Mouse (Mus musculus) layer of hippocampus, postnatal 25 days (tissue): Measurements from ENCODE around the gene Ciart. TPM values are rescaled to one million over a fixed set of nuclear protein-coding genes. Genes with fewer than 3 reads are reported as not detected.
"Not testable (repeated sequence)": the region's sequence is repeated elsewhere in the genome, so short reads cannot be mapped to it uniquely, and the experiment has no call there.

Experiments used
- DNase-seq, 2 experiments: peaks; one replicate each; pipeline ENCODE4 v3.0.0; 2022; ENCODE audit warnings: mixed read lengths in 2 of 2, low spot score in 1 of 2; ENCODE audit errors: extremely low spot score in 1 of 2
- total RNA-seq, 2 experiments: library from RNA; stranded (reverse); gene quantifications; 2 replicates each; pipeline ENCODE4 v1.2.3; 2021

Ciart gene
- total RNA-seq = 10 to 100 TPM in 1 of 2 experiments, 1 to 10 TPM in 1; 9.4 to 11.5 TPM

- DNase-seq = peak; percentile 76 to 85
These were observed at the start of gene Ciart for GRCm38 (mm10) chr3:95881979-95882815. Gene Ciart, minus strand, starts transcription at chr3:95882251.

DNA sequence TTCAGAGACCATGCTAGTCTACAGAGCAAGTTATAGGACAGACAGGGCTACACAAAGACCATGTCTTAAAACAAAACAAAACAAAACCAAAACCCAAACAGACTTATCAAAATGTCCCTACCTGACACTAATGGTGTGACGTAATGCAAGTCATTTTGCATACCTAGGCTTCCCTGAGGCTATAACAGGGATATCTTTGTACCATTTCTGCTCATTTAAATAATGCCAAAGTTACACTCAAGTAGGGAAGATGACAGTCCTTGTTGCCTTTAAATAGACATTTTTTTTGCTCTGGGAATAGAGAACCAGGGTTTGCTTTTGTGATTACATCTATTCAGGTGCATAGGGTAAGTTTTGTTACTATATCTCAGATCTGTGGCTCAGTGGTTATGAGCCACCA, 49.4 kb upstream of the Ciart start:
- no peak for DNase-seq

DNA sequence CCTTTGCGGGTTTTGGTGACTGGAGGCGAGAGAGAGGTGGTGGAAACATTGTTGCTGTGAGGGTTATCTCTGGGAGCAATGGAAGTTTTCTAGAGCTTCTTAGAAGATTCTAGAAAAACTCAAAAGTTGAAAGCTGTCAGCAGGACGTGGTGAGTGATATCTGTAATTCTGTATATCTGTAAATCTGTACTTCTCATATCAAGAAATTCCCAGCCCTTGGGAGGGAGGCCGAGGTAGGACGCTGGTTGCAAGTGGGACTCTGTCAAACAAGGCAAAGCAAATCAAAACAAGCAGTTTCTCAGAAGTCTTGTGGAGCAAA, 48.4 kb upstream of the Ciart start:
- no peak for DNase-seq

DNA sequence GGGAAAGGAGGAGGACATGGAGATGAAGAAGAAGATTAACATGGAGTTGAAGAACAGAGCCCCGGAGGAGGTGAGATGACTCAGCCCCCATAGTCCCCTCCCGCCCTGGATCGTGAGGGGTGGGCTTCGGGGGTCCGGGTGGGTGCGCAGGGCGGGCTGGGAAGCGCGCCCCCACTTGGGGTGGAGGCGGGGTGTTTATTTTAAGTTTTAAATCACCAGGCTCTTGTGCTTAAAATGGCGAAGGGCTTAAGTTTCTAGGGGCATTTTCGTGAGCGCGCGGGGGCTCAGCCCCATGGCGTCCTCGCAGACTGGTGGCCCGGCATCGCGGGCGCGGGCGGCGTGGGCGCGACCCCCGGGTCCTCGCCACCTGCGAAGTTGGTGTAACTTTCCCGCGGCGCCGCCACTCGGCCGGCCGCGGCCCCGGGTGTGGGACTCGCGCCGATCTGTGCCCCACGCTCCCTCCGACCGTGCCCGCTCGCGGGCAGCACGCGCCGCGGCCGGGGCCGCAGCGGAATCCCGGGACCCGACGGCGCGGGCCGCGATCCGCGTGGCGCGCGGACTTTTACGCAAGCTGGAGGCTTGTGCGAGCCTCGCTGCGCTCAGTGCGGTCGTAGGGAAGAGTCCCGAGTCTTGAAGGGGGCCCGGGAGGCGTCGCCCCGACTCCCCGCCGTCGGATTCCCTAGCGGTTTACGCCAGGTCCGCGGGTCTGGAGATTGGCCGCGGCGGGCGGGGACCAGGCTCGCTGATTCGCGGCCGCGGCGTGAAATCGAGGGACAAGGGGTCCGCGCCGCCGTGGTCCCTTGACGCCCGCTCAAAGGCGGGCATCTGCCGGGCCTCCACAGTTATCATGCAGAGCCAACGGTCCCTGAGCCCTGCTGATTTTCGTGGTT, 47.8 kb upstream of the Ciart start:
- peak; percentile 19 to 27 for DNase-seq

GRCm38 (mm10) chr3:95928658-95929503, 46.8 kb upstream of the Ciart start, which contains the start of gene Anp32e:
Gene Anp32e, plus strand, starts transcription at chr3:95929246.
- peak; percentile 90 to 91 for DNase-seq

DNA sequence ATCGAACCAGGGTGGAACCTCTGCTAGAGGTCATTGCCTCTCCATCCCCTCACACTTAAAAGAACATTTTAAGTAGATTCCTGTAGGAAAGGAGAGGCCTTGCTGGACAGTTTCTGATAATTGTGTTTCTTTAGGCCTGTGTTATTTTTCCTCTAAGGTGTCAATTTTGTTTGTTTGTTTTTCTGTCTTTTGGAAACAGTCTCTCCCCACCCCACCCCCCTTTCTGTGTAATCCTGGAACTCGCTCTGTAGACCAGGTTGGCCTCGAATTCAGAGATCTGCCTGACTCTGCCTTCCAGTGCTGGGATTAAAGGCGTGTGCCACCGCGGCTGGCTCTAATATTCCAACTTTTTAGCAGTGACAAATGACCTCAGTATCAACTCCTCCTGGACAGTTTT, 46.2 kb upstream of the Ciart start:
- no peak for DNase-seq

GRCm38 (mm10) chr3:95925087-95925486, 43.0 kb upstream of the Ciart start:
- DNase-seq = no peak

DNA sequence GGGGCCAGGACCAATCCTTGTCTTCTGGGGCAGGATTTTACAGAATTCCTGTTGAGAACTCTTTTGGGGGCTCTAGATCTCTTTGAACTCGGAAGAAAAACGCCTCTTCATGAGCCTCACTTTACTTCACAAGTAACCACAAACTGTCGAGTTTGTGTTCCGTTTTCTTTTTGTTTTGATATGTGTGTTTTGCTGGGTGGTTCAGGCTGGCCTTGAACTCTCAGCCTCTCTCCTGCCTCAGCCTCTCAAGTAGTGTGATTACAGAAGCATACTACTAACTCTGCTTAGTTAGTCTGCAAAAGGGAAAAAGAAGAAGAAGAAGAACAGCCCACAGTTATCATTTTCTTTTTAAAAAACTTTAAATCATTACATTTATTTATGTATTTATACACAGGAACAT, 42.1 kb upstream of the Ciart start:
- DNase-seq = no peak

- DNase-seq = not testable (repeated sequence)
These were observed 41.4 kb upstream of the Ciart start for GRCm38 (mm10) chr3:95923429-95923828.

- not testable (repeated sequence) for DNase-seq
These were observed 38.5 kb upstream of the Ciart start for GRCm38 (mm10) chr3:95920532-95920931.

- no peak for DNase-seq
These were observed 34.7 kb upstream of the Ciart start for GRCm38 (mm10) chr3:95916760-95917159.

GRCm38 (mm10) chr3:95914706-95915105, 32.7 kb upstream of the Ciart start:
- DNase-seq = no peak

GRCm38 (mm10) chr3:95907613-95908012, 25.6 kb upstream of the Ciart start:
- DNase-seq = no peak

DNA sequence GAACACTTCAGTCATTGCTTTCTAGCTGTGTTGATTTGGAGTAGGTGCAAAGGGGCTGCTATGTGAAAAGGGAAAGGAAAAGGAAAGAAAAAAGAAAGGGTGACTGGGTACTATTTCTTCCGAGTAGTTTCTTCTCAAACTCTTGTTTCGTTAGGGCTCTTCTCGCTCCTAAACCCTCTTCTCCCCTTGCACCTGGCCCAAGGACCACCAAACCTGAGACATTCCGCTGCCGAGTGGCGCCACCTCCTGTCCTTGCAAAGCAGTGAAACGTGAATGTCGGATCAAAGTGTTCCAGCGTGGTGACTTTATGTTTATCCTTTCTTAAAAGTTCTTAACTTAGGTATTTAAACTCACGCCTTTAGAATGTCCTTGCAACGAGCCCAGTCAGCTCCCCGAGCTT, 24.8 kb upstream of the Ciart start:
- peak in 1 of 2 experiments; percentile 55 for DNase-seq

GRCm38 (mm10) chr3:95905940-95906492, 24.0 kb upstream of the Ciart start:
- DNase-seq = peak in 1 of 2 experiments; percentile 41

DNA sequence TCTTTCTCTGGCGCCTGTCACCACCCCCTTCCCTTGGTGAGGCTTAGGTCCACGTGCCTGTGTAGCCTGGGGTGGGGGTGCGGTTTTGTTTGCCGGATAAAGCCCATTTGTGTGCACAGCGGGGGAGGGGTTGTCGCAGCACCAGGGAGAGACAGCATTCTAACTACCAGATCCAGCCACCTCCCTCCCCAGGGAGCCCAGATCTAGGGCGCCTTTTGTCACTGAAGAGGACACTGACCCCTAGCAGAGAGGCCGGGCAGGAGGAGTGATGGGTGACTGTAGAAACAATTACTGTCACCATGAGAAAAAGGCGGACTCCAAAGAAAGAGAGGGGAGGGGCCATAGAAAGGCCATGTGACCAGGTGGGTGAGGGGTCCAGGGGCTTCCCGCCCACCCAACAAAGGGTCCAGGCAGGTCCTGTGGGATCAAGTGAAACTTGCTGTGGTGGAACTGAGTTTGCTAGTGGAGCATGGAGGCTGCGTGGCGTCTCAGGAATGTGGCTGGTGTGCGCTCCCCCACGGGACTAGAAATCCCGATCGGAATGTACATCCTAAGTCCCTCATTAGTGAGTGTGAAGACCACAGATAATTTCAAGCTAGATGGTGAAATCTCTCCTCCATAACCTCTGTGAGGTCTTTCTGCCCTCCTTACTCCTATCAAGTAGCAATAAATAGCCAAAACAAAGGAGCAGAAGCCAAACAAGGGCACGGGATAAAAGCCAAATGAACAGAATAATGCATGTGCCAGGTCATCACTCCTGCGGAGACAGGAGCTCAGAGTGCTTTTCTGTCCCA, 23.3 kb upstream of the Ciart start:
- no peak for DNase-seq

DNA sequence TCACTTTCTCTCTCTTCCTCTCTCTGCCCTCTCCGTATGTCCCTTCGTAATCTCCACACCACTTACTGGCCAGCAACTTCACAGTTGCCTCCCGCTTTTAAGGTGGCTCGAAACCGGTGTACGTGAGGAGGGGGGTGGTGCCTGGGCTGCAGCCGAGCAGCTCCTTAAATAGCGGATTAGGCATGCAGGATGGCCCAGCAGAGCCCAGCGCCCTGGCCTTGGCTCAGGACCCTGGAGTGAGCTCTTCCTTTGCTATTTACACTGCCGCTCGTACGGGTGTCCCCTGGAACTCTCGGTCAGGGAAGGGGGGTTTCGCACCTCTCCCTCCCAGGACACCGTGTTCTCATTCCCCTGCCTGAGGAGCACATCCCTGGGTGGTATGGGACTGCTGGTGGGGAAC, 22.5 kb upstream of the Ciart start, which contains the start of gene Car14:
Gene Car14, minus strand, starts transcription at position 124 of the 400 bp plus-strand sequence.
- DNase-seq = no peak

DNA sequence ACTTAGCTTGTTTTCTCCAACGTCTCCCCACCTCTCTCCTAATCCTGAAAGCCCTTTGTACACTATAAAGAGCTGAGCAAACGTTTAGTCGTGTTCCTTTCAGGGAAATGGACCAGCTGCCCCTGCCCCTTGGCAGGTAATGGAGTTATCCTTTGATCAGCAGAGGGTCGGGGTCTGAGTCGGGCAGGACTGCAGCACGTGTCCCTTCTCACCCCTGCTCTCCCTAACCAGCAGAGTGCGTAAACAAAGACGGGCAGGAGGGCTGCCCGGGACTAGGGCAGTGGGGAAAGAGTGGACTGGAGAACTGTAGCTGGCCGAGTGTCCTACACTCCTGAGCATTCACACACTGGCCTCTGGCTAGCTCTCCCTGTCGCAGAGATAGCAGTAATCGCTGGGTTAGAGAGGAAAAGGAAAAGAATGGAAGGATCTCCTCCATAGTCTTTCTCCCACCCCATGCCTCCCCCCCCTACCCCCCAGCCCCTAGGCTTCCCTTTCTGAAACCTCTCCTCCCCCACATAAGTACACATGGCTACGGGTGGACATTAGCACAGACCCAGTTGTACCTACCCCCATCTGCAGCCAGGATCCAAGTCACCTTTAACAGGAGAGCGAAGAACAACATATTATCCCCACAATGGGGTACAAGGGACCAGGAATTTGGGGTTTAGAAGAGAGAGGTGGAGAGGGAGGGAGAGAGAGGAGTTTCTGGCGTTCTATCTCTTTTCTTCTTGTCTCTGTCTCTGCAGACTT, 21.9 kb upstream of the Ciart start:
- no peak for DNase-seq

GRCm38 (mm10) chr3:95902643-95903042, 20.6 kb upstream of the Ciart start:
- no peak for DNase-seq
